Mouse (Mus musculus) frontal cortex, adult 2 months (tissue): ENCODE measurements around the gene Slc13a3. TPM values are rescaled to one million over a fixed set of nuclear protein-coding genes. Genes with fewer than 3 reads are reported as not detected.

Experiments
- DNase-seq, 2 experiments: peaks; one replicate each; pipeline ENCODE4 v3.0.0; 2022; ENCODE audit warnings: low spot score in 1 of 2; ENCODE audit errors: extremely low spot score in 1 of 2
- polyA plus RNA-seq: library from polyadenylated mRNA; depleted of rRNA; stranded (reverse); fragments of >200 nt; gene quantifications from 2 replicates; pipeline ENCODE4 v1.2.3, GENCODE M21; 2012

Gene Slc13a3
- polyA plus RNA-seq, 1 experiment = 33.8 TPM

DNA sequence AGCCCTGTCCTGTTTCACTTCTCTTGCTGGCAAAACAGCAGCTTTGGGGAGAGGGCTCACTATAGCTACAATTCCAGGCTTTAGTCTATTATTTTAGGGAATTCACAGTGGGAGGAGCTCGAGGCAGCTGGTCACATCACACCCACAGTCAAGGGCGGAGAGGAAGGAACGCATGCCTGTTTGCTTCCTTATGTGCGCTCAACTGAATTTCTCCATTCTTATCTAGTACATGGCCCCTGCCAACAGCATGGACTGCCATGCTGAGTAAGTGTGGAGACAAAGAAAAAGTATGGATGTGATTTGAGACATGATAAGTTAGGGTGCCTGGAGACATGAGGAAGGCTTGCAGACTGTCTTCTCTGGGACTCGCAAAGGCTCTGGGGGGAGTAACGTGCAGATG is 11.1 kb upstream of the Slc13a3 start:
- no peak for DNase-seq

- DNase-seq = no peak
Measured at GRCm38 (mm10) chr2:165482003-165482402, 9.0 kb upstream of the Slc13a3 start.

DNA sequence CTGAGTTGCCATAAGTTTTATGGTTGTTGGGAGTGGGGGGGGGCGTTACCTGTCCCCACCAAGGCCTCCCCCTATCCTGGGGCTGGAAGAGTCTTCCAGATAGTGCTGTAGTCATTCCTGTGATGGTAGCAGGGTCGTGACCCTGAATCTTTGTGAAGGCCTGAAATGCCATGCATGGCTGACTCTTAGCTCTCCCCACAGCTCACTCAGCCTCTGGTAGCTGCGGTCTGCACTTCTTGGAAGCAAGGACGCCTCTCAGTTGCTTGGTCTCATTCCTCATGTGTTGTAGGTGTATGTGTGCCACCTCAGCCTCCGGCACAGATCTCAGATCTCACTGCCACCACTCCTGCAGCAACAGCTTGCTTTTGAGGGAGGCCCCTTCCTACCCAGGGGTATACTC is 2.8 kb upstream of the Slc13a3 start:
- DNase-seq = no peak

DNA sequence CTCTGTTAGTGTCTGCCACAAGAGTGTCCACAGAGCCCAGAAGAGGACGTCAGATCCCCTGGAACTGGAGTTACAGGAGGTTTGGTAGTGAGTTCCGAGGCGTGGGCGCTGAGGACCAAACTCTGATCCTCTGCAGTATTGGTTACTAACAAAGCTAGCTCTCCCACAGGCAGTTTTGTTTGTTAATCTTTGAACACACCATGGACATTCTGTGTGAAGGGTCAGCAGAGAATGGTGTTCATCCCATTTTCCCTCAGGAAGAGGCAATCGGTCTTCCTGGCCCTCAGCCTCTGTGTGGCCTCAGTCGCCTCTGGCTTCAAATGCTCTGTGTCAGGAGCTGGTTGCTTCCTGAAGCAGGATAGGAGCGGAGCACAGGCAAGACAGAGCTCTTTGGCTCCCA is 2.4 kb upstream of the Slc13a3 start:
- DNase-seq = no peak

GRCm38 (mm10) chr2:165471943-165472342 is 1.1 kb downstream of the Slc13a3 start:
- DNase-seq = no peak

DNA sequence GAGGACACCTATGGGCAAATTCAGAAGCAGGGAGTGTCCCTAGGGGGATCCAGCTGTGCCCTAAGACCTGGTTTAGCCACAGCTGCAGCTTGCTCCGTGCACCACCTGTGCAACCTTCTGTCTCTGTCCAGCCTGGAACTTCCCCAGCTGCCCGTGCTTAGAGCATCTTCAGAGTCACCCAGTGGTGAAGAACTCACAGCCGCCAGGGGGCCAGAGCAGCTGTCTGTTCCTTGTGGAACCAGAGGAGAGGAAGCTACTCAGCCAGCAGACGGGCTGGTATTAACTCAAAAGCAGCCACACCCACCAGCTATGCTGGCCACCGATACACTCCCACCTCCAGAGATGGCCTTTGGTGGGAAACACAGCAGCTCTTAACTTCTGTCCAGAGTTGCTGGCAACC is 2.9 kb downstream of the Slc13a3 start:
- DNase-seq = no peak

- no peak for DNase-seq
Measured at GRCm38 (mm10) chr2:165467824-165468452, 5.1 kb downstream of the Slc13a3 start.

DNA sequence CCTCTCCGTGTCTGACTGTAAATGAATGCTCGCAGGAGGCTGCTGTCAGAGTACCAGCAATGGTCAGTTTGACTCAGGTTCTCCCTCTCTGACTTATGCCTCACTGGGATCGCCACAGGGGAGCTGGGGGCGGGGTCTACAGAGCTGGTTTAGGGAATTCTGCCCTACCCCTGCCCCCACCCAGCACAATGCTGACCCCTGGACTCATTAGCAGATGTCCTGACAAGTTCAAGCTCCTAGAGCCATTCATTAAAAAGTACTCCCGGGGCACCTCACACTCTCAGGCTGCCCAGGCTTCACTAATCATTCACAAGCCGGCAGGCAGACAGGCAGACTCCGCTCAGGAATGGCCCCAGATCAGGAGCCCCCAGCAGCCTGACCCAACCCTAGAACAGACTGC is 13.4 kb downstream of the Slc13a3 start:
- no peak for DNase-seq

- no peak for DNase-seq
Measured at GRCm38 (mm10) chr2:165458189-165458588, 14.8 kb downstream of the Slc13a3 start.

DNA sequence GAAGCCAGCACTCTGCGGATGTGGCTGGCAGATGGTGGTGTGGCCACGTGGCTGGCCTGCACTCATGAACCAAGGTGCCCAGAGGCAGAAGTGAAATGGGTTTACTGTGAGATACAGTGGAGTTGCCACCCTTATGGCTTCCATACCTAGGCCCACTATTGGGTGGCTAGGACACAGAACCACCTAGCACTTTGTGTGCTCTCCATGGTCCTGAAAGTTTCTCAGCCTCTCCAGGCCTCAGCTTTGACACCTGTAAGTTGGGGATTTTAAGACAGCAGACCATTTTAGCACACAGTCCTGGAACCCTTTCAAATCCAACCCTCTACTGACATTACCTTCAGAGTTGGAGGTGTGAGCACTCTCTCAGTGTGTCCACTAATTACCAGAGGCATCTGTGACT is 16.3 kb downstream of the Slc13a3 start:
- DNase-seq = no peak

- DNase-seq = no peak
Measured at GRCm38 (mm10) chr2:165452730-165453693, 20.0 kb downstream of the Slc13a3 start.

GRCm38 (mm10) chr2:165448475-165448874 is 24.6 kb downstream of the Slc13a3 start:
- no peak for DNase-seq

DNA sequence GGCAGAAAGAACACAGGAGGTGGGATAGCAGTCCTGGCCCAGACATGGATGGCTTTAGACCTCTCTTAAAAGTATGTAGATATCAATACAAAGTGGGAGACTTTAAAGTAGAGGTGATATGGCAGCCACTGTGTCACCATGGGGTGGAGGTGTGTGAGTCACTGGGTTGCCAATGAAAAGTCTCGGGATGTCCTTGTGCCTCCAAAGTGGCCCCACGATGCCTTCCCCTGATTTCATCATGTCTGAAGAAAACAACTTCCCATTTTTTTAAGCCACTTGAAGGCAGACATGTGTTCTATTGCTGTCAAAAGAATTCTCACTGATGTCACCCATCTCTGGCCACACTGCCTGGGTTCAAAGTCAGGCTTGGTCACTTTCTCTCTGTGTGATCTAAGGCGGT is 28.2 kb downstream of the Slc13a3 start:
- no peak for DNase-seq

GRCm38 (mm10) chr2:165442981-165443380 is 30.0 kb downstream of the Slc13a3 start:
- peak in 1 of 2 experiments; percentile 5 for DNase-seq

DNA sequence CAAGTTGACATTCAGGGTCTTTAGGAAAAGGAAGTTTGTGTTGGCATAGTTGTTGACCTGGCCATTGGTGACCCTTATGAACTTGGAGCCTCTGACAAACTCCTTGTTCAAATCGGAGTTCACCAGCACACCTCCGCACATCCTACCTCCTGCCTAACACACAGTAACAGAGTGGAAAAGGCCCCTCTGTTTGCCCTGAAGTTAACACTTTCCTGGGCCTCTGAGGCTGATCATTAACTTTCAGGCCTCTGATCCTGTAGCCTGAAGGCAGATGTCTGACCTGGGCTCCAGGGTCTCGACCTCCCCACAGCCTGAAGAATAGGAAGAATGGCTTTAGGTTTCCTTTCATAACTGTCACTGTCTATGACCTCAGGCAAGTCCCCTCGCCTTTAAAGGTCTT is 31.4 kb downstream of the Slc13a3 start:
- DNase-seq = no peak

DNA sequence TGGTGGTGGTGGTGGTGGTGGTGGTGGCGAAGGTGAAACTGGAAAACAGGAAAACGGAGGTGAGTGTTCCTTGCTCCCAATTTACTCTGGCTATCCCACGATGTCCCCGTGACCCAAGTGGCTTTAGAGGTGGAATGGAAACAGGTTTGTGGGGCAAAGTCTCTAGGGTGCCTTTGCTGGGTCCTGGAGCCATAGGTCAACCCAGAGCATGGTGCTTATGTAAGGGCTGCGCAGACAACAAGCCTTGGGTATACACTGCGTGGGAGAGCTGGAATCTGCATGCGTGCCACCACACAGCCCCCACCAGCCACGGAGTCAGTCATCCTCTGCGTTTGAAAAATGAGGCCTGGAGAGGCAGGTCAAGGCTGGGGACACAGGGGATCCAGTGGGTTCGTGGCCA is 33.4 kb downstream of the Slc13a3 start:
- DNase-seq = no peak

- no peak for DNase-seq
Measured at GRCm38 (mm10) chr2:165438881-165439280, 34.1 kb downstream of the Slc13a3 start.

DNA sequence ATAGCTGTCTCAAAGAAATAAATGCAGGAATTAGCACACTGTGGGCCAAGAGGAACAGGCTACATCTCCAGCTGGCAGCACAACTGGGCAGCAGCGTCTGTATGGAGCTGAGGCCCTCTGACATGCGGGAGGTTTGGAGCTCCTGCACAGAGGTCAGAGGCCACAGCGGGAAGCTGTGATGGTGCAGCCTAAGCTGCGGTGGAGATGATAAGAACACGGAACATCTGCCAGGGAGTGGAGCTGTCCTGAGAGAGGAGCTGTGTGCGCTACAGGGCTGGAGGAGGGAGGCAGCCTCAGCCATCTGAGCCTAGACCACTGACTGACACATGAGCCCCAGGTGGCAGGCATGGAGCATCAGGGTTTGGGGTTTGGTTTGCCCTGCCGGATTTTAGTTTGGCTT is 44.3 kb downstream of the Slc13a3 start:
- no peak for DNase-seq

GRCm38 (mm10) chr2:165420195-165420594 is 52.8 kb downstream of the Slc13a3 start:
- no peak for DNase-seq

DNA sequence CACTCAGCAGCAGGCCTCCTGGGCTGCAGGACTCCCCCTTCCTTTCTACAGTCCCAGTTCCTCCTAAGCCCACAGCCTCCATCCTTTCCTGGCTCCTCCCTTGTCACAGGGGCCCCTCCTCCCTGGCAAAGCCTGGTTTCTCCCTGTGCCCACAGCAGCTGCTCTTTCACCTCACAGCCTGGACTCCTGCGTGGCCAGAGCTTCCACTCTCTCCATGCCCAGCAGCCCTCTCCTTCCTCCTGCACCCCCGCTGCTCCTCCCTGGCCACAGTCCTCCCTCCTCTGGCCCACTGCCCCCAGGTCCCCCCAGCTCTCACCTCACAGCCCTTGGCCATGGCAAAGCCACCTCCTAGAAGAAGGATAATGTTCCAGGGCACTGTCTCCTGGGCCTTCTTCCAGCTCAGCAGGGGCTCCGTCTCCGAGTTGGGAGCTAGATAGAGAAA is 53.3 kb downstream of the Slc13a3 start:
- DNase-seq = peak in 1 of 2 experiments; percentile 49

DNA sequence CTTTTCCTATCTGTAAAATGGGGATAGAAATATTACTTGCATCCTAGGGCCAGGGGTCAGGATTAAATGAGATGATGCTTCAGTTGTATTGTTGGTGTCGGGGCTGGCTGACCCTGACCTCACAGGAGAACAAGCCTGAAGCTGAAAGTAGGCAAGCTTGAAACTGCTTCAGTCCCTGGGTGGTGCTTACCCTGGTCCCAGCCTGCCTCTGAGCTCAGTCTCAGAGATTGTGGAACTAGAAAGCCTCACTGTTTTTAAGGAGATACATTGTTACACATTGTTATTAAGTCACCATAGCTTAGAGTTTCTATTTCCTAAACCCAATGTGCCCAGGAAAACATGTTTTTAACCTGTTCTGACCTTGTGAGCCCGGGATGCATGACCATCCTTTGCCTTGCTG is 54.5 kb downstream of the Slc13a3 start:
- no peak for DNase-seq

GRCm38 (mm10) chr2:165417291-165417690 is 55.7 kb downstream of the Slc13a3 start:
- peak; percentile 44 to 81 for DNase-seq
